Mouse (Mus musculus): ENCODE results near the gene Mier2.

Mier2 gene

GRCm38 (mm10) chr10:79575754-79576153 is 20.8 kb upstream of the Mier2 start:
- no peak for DNase-seq (ENCODE audit: extremely low spot score, low read depth, low spot score)

- DNase-seq (ENCODE audit: extremely low spot score, low read depth, low spot score): no peak
Observed at GRCm38 (mm10) chr10:79574796-79575195, 19.8 kb upstream of the Mier2 start.

GRCm38 (mm10) chr10:79574350-79574749 is 19.4 kb upstream of the Mier2 start:
- DNase-seq (ENCODE audit: extremely low spot score, low read depth, low spot score): no peak

- no peak for DNase-seq (ENCODE audit: extremely low spot score, low read depth, low spot score)
Observed at GRCm38 (mm10) chr10:79573611-79574010, 18.6 kb upstream of the Mier2 start.

GRCm38 (mm10) chr10:79571314-79571713 is 16.3 kb upstream of the Mier2 start:
- DNase-seq (ENCODE audit: extremely low spot score, low read depth, low spot score): no peak

GRCm38 (mm10) chr10:79569921-79570320 is 14.9 kb upstream of the Mier2 start:
- no peak for DNase-seq (ENCODE audit: extremely low spot score, low read depth, low spot score)

GRCm38 (mm10) chr10:79559716-79560115 is 4.7 kb upstream of the Mier2 start:
- no peak for DNase-seq (ENCODE audit: extremely low spot score, low read depth, low spot score)

- no peak for DNase-seq (ENCODE audit: extremely low spot score, low read depth, low spot score)
Observed at GRCm38 (mm10) chr10:79557496-79557895, 2.5 kb upstream of the Mier2 start.

GRCm38 (mm10) chr10:79556951-79557350 is 2.0 kb upstream of the Mier2 start:
- DNase-seq (ENCODE audit: extremely low spot score, low read depth, low spot score): no peak

GRCm38 (mm10) chr10:79555238-79555724 is 282 bp upstream of the Mier2 start:
- no peak for DNase-seq (ENCODE audit: extremely low spot score, low read depth, low spot score)

GRCm38 (mm10) chr10:79553691-79554090 is 1.3 kb downstream of the Mier2 start:
- DNase-seq (ENCODE audit: extremely low spot score, low read depth, low spot score): no peak

GRCm38 (mm10) chr10:79553176-79553575 is 1.8 kb downstream of the Mier2 start:
- DNase-seq (ENCODE audit: extremely low spot score, low read depth, low spot score): no peak

- DNase-seq (ENCODE audit: extremely low spot score, low read depth, low spot score): no peak
Observed at GRCm38 (mm10) chr10:79552531-79552930, 2.5 kb downstream of the Mier2 start.

- DNase-seq (ENCODE audit: extremely low spot score, low read depth, low spot score): no peak
Observed at GRCm38 (mm10) chr10:79550366-79550765, 4.6 kb downstream of the Mier2 start.

- DNase-seq (ENCODE audit: extremely low spot score, low read depth, low spot score): no peak
Observed at GRCm38 (mm10) chr10:79548971-79549723, 5.9 kb downstream of the Mier2 start.

- DNase-seq (ENCODE audit: extremely low spot score, low read depth, low spot score): no peak
Observed at GRCm38 (mm10) chr10:79548546-79548945, 6.5 kb downstream of the Mier2 start.

GRCm38 (mm10) chr10:79547148-79547675 is 7.8 kb downstream of the Mier2 start:
- no peak for DNase-seq (ENCODE audit: extremely low spot score, low read depth, low spot score)

GRCm38 (mm10) chr10:79546483-79546882 is 8.5 kb downstream of the Mier2 start:
- DNase-seq (ENCODE audit: extremely low spot score, low read depth, low spot score): no peak

- DNase-seq (ENCODE audit: extremely low spot score, low read depth, low spot score): no peak
Observed at GRCm38 (mm10) chr10:79545891-79546290, 9.1 kb downstream of the Mier2 start.

GRCm38 (mm10) chr10:79544631-79545030 is 10.4 kb downstream of the Mier2 start:
- no peak for DNase-seq (ENCODE audit: extremely low spot score, low read depth, low spot score)

GRCm38 (mm10) chr10:79543884-79544597 is 11.0 kb downstream of the Mier2 start:
- no peak for DNase-seq (ENCODE audit: extremely low spot score, low read depth, low spot score)

GRCm38 (mm10) chr10:79542171-79542570 is 12.8 kb downstream of the Mier2 start:
- DNase-seq (ENCODE audit: extremely low spot score, low read depth, low spot score): no peak
